Mouse (Mus musculus): ENCODE results near the gene Ube2d3. TPM values are rescaled to one million over a fixed set of nuclear protein-coding genes. Genes with fewer than 3 reads are reported as not detected.
"Not testable (repeated sequence)": the region's sequence is repeated elsewhere in the genome, so short reads cannot be mapped to it uniquely, and the experiment has no call there.

The Ube2d3 gene
- polyA plus RNA-seq, 1 experiment from 2014 or later: 693 TPM

DNA sequence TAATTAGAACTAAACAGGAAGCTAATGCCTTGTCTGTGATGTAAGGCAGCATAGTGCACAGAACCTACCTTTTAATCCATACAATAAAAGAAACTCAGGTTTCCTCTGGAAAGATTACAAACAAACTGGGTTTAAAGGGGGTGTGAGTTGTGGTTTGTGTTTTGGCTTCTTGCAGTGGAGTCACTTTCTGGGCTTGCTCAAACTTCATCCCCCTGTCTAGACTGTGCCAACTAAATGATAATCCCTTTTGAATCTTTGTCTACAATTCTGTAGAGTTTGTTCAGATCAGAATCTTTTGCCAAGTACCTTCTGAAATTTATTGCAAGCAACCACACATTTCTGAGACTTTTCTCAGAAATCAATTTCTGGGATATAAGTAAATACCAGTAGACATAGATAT, 7.0 kb downstream of the Ube2d3 start:
- Histone ChIP-seq H3K27me3 (ENCODE audit: control insufficient read depth, insufficient read depth, low read length) (no peaks in the 10 kb centered on the region), H3K27ac (ENCODE audit: low read depth, low read length) (no peak overlapping the region), H3K36me3 (ENCODE audit: control insufficient read depth, insufficient read depth, low read length) (no peaks in the 10 kb centered on the region), H3K9me3 (ENCODE audit: control insufficient read depth, low read length) (no peaks in the 10 kb centered on the region), H3K4me3 (ENCODE audit: low read depth, low read length) (no peak overlapping the region), H3K4me1 (ENCODE audit: control insufficient read depth, insufficient read depth, low read length) (peaks cover 6% of the 10 kb centered on the region), H3K9ac (ENCODE audit: low read length) (no peak overlapping the region), H3K4me2 (no peak overlapping the region)
- no peak for DNase-seq (ENCODE audit: low spot score, missing footprints)
- ATAC-seq (ENCODE audit: low FRiP score): no peak

DNA sequence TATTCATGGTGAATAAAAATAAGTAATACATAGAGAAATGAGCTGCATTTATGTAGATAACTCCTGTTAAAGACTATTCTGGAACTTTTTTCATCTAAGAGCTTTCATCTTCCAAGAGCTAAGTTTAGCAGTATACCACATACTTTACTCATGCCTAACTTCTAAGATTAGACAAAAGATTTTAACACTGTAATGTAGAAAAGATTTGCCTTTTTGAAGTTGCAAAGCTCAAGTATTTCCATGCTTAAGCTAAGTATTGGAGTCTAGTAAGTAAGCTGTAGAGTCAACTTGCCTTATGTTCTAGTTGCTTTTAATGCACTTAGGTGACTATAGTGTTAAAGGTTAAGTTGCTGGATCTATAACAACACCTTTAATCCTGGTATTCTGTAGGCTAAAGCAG, 21.0 kb downstream of the Ube2d3 start:
- no peak overlapping the region for H3K4me2 ChIP-seq
- ATAC-seq (ENCODE audit: low FRiP score): no peak

DNA sequence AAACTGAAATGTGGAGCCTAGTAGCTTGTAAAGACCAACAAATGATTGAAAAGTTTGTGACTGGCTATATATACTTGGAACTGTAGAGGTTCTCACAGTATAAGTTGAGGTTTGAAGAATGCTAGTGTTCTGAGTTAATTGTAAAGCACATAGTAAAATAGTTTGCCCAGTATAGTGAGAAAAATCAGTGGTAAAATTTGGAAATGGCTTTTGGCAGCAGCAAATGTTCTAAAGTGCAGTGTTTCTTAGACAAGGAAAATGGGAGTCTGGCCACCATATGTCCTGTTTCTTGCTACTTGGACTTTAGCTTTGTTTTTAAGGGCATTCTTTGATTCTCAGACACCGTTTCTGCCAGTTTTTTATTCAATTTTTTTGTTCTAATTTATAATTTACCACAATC, 30.5 kb downstream of the Ube2d3 start:
- Histone ChIP-seq H3K27ac (ENCODE audit: low read depth, low read length) (no peak overlapping the region), H3K4me1 (ENCODE audit: control insufficient read depth, insufficient read depth, low read length) (no peaks in the 10 kb centered on the region), H3K36me3 (ENCODE audit: control insufficient read depth, insufficient read depth, low read length) (no peaks in the 10 kb centered on the region), H3K4me2 (no peak overlapping the region), H3K4me3 (ENCODE audit: low read depth, low read length) (no peak overlapping the region), H3K27me3 (ENCODE audit: control insufficient read depth, insufficient read depth, low read length) (no peaks in the 10 kb centered on the region), H3K9ac (ENCODE audit: low read length) (no peak overlapping the region), H3K9me3 (ENCODE audit: control insufficient read depth, low read length) (no peaks in the 10 kb centered on the region)
- ATAC-seq (ENCODE audit: low FRiP score) (no peak), DNase-seq (ENCODE audit: low spot score, missing footprints) (no peak)
- 82% methylated on average over 1 of the region's 1 CpGs for WGBS

More for the DNA sequence above, 21.0 kb downstream of the Ube2d3 start:
- Histone ChIP-seq H3K9ac (ENCODE audit: low read length) (no peak overlapping the region), H3K4me1 (ENCODE audit: control insufficient read depth, insufficient read depth, low read length) (no peaks in the 10 kb centered on the region), H3K27ac (ENCODE audit: low read depth, low read length) (no peak overlapping the region), H3K4me3 (ENCODE audit: low read depth, low read length) (no peak overlapping the region), H3K36me3 (ENCODE audit: control insufficient read depth, insufficient read depth, low read length) (peaks cover 4% of the 10 kb centered on the region; the same call in 1 of the 2 replicates), H3K9me3 (ENCODE audit: control insufficient read depth, low read length) (no peaks in the 10 kb centered on the region), H3K27me3 (ENCODE audit: control insufficient read depth, insufficient read depth, low read length) (no peaks in the 10 kb centered on the region)
- no peak for DNase-seq (ENCODE audit: low spot score, missing footprints)

DNA sequence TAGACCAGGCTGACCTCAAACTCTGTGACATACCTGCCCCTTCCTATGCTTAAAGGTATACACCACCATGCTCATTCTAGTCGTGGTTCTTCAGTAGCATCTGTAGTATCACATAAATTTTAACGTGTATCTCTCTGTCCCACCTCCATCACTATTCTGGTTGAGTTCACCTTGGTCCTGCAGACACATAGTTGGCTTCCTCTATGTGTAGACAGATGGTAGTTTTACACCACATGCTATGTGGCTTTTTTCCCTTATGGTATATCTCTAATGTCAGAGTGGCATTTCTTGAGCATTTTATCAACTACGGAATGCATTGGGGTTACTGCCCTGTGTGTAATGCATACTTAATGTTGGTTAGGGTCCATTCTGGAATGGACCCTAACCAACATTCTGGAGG, 31.2 kb downstream of the Ube2d3 start:
- 55% methylated on average over 3 of the region's 3 CpGs for WGBS
- no peak overlapping the region for H3K4me2 ChIP-seq
- no peak overlapping the region for H3K9ac ChIP-seq (ENCODE audit: low read length)
- ATAC-seq (ENCODE audit: low FRiP score): 0 out of 2 replicates have a peak, but pooled peaks have one; percentile 15
- H3K27ac ChIP-seq (ENCODE audit: low read depth, low read length): no peak overlapping the region
- no peak overlapping the region for H3K4me3 ChIP-seq (ENCODE audit: low read depth, low read length)
- no peaks in the 10 kb centered on the region for H3K4me1 ChIP-seq (ENCODE audit: control insufficient read depth, insufficient read depth, low read length)
- H3K36me3 ChIP-seq (ENCODE audit: control insufficient read depth, insufficient read depth, low read length): no peaks in the 10 kb centered on the region
- DNase-seq (ENCODE audit: low spot score, missing footprints): no peak
- H3K27me3 ChIP-seq (ENCODE audit: control insufficient read depth, insufficient read depth, low read length): no peaks in the 10 kb centered on the region
- H3K9me3 ChIP-seq (ENCODE audit: control insufficient read depth, low read length): no peaks in the 10 kb centered on the region

DNA sequence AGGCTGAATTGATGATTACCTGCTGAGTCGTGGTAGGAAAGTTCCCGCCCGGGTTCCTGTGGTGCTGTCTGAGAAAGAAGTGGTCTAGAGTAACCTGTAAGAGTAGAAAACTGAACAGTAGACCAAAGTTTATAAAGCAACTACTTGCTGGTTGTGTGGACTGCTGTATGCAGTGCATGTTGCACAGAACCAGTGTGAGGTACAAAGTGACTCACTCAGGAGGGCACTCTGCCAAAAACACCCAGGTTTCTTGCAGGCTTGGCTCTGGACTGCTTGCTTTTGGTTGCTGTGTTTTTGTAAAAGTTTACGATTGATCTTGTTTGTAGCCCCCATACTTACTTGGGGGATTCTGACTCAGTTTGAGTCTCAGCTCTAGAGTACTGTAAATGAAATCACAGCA, 32.0 kb downstream of the Ube2d3 start:
- Histone ChIP-seq H3K9ac (ENCODE audit: low read length) (no peak overlapping the region), H3K27ac (ENCODE audit: low read depth, low read length) (no peak overlapping the region), H3K4me2 (no peak overlapping the region), H3K36me3 (ENCODE audit: control insufficient read depth, insufficient read depth, low read length) (no peaks in the 10 kb centered on the region), H3K27me3 (ENCODE audit: control insufficient read depth, insufficient read depth, low read length) (no peaks in the 10 kb centered on the region), H3K4me1 (ENCODE audit: control insufficient read depth, insufficient read depth, low read length) (no peaks in the 10 kb centered on the region), H3K4me3 (ENCODE audit: low read depth, low read length) (no peak overlapping the region), H3K9me3 (ENCODE audit: control insufficient read depth, low read length) (no peaks in the 10 kb centered on the region)
- WGBS: 61% methylated on average over 4 of the region's 4 CpGs
- ATAC-seq (ENCODE audit: low FRiP score) (no peak), DNase-seq (ENCODE audit: low spot score, missing footprints) (peak; percentile 86)

DNA sequence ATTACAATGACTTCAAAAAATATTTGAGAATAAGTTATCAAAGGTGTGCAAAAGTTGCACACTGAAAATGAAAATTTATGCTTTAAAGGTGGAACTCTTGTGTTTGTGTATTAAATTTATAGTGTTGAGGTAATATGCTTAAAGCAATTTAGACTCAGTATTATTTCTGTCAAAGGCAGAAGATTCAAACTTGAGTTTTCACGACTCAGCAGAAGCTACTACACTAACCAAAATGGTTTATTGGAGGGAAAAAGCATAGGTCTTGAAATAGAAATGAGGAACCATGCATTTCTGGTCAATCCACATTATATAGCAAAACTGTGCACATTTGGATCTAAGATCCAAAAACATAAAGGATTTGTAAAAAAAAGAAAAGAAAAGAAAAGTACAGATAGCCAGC, 32.9 kb downstream of the Ube2d3 start:
- Histone ChIP-seq H3K27me3 (ENCODE audit: control insufficient read depth, insufficient read depth, low read length) (no peaks in the 10 kb centered on the region), H3K9ac (ENCODE audit: low read length) (no peak overlapping the region), H3K27ac (ENCODE audit: low read depth, low read length) (no peak overlapping the region), H3K36me3 (ENCODE audit: control insufficient read depth, insufficient read depth, low read length) (no peaks in the 10 kb centered on the region), H3K4me3 (ENCODE audit: low read depth, low read length) (no peak overlapping the region), H3K4me2 (no peak overlapping the region), H3K9me3 (ENCODE audit: control insufficient read depth, low read length) (no peaks in the 10 kb centered on the region), H3K4me1 (ENCODE audit: control insufficient read depth, insufficient read depth, low read length) (no peaks in the 10 kb centered on the region)
- no peak for ATAC-seq (ENCODE audit: low FRiP score)
- no peak for DNase-seq (ENCODE audit: low spot score, missing footprints)
- 87% methylated on average over 1 of the region's 1 CpGs for WGBS

DNA sequence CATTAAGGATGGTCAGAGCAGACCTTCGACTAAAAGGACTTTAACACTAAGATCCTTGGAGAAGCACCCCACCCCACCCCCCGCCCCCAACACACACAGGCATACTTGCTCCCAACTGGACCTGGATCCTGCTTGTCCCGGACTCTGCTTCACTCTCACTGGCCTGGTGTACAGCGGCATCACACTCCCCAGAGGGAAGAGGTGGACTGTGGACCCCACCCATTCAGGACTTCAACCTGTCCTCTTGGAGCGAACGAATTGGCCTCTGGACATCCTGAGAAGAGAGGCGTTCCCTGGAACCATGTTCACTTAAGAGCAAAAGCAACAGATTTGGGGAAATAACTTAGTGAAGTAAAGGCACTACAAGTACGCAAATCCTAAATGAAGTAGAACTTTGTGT, 37.1 kb downstream of the Ube2d3 start:
- no peak overlapping the region for H3K4me2 ChIP-seq
- no peaks in the 10 kb centered on the region for H3K27me3 ChIP-seq (ENCODE audit: control insufficient read depth, insufficient read depth, low read length)
- DNase-seq (ENCODE audit: low spot score, missing footprints) (no peak), ATAC-seq (ENCODE audit: low FRiP score) (no peak)
- H3K9ac ChIP-seq (ENCODE audit: low read length): no peak overlapping the region
- no peaks in the 10 kb centered on the region for H3K36me3 ChIP-seq (ENCODE audit: control insufficient read depth, insufficient read depth, low read length)
- no peaks in the 10 kb centered on the region for H3K4me1 ChIP-seq (ENCODE audit: control insufficient read depth, insufficient read depth, low read length)
- H3K27ac ChIP-seq (ENCODE audit: low read depth, low read length): no peak overlapping the region
- 86% methylated on average over 8 of the region's 8 CpGs for WGBS
- no peaks in the 10 kb centered on the region for H3K9me3 ChIP-seq (ENCODE audit: control insufficient read depth, low read length)
- H3K4me3 ChIP-seq (ENCODE audit: low read depth, low read length): no peak overlapping the region

DNA sequence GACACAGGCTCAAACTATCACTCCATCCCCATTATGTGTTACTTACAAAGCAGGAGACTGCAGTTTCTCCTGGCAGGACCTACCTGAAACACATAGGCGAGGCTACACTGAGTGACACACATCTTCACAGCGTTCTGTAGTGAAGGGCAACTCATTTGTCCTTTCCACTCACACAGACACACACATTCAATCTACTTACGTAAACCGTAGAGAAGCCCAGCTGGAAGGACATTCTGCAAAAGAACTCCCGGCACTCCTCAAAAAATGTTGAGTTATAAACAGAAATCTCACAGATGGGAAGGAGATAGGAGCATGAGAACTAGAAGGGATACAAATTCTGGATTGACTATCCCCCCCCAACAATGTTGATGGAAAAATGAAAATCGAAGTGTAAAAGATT, 38.3 kb downstream of the Ube2d3 start:
- Histone ChIP-seq H3K4me2 (no peak overlapping the region), H3K4me1 (ENCODE audit: control insufficient read depth, insufficient read depth, low read length) (no peaks in the 10 kb centered on the region), H3K27me3 (ENCODE audit: control insufficient read depth, insufficient read depth, low read length) (no peaks in the 10 kb centered on the region), H3K4me3 (ENCODE audit: low read depth, low read length) (no peak overlapping the region), H3K27ac (ENCODE audit: low read depth, low read length) (no peak overlapping the region), H3K36me3 (ENCODE audit: control insufficient read depth, insufficient read depth, low read length) (no peaks in the 10 kb centered on the region), H3K9ac (ENCODE audit: low read length) (no peak overlapping the region), H3K9me3 (ENCODE audit: control insufficient read depth, low read length) (no peaks in the 10 kb centered on the region)
- DNase-seq (ENCODE audit: low spot score, missing footprints): no peak
- ATAC-seq (ENCODE audit: low FRiP score): no peak
- 89% methylated on average over 6 of the region's 6 CpGs for WGBS

DNA sequence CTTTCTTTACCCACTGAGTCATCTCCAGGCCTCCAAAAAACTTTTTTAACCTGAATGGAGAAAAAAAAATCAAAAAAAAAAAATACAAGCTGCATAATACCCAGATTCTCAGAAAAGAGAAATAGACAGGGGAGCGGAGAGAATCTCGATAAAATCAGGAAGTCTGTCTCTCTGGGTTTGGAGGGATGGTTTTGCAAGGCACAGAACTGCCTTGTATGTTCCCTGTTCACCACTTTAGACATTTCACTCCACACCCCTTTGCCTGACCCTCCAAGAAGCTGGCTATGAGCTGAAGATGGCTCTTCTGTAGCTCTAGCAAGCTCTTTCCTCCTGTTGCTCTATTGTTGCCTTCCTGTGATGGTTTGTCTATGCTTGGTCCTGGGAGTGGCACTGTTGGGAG, 39.0 kb downstream of the Ube2d3 start:
- 93% methylated on average over 2 of the region's 2 CpGs for WGBS
- H3K27me3 ChIP-seq (ENCODE audit: control insufficient read depth, insufficient read depth, low read length): no peaks in the 10 kb centered on the region
- ATAC-seq (ENCODE audit: low FRiP score) (no peak), DNase-seq (ENCODE audit: low spot score, missing footprints) (no peak)
- no peak overlapping the region for H3K9ac ChIP-seq (ENCODE audit: low read length)
- no peaks in the 10 kb centered on the region for H3K9me3 ChIP-seq (ENCODE audit: control insufficient read depth, low read length)
- H3K4me2 ChIP-seq: no peak overlapping the region
- H3K4me3 ChIP-seq (ENCODE audit: low read depth, low read length): no peak overlapping the region
- H3K4me1 ChIP-seq (ENCODE audit: control insufficient read depth, insufficient read depth, low read length): no peaks in the 10 kb centered on the region
- no peaks in the 10 kb centered on the region for H3K36me3 ChIP-seq (ENCODE audit: control insufficient read depth, insufficient read depth, low read length)
- H3K27ac ChIP-seq (ENCODE audit: low read depth, low read length): no peak overlapping the region

DNA sequence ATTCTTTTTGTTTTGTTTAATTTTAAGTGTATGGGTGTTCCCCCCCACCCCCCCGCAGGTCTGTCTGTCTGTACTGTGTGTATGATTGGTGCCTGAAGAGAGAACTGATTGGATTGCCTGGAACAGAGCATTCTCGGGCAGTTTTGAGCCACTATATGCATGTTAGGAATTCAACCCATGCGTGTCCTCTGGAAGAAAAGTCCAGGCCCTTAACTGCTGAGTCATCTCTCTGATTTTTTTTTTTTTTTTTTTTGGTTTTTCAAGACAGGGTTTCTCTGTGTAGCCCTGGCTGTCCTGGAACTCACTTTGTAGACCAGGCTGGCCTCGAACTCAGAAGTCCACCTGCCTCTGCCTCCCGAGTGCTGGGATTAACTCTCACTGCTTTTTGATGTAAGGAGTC, 41.1 kb downstream of the Ube2d3 start:
- not testable (repeated sequence) for H3K4me2 ChIP-seq; H3K9me3 ChIP-seq (ENCODE audit: control insufficient read depth, low read length); H3K4me3 ChIP-seq (ENCODE audit: low read depth, low read length); H3K36me3 ChIP-seq (ENCODE audit: control insufficient read depth, insufficient read depth, low read length); H3K27me3 ChIP-seq (ENCODE audit: control insufficient read depth, insufficient read depth, low read length); H3K27ac ChIP-seq (ENCODE audit: low read depth, low read length); DNase-seq (ENCODE audit: low spot score, missing footprints); H3K4me1 ChIP-seq (ENCODE audit: control insufficient read depth, insufficient read depth, low read length); ATAC-seq (ENCODE audit: low FRiP score); H3K9ac ChIP-seq (ENCODE audit: low read length)
- 80% methylated on average over 5 of the region's 5 CpGs for WGBS

Measured in midbrain, embryonic 11.5 days (tissue).